Mouse (Mus musculus): Measurements from ENCODE around the gene Gm3250. TPM values are rescaled to one million over a fixed set of nuclear protein-coding genes. Genes with fewer than 3 reads are reported as not detected.

Gm3250 gene
- not detected in 2 replicates for polyA plus RNA-seq (2012; rRNA removed)

GRCm38 (mm10) chr10:77782442-77782841 lies at the start of gene Gm3250:
Gene Gm3250, minus strand, starts transcription at chr10:77782542.

DNA sequence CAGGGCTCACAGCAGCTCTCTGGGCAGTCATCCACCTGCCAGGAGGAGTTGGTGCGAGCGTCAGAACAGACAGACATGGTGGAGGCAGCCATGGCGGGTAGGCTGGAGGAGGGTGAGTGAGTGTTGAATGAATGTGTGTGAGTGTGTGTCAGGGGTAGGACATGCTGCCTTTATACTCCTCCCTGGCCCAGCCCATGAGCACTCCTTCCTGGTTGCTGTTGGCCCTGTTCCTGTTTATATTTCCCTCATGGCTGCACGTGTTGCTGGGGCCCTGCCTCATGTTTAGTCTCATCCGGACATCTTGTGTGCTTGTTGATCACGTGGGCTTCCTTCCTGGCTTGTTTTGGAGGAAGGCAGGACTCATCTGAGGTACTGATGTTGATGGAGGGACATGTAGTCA lies 44.6 kb upstream of the Gm3250 start, which contains the start of gene Krtap10-4:
Gene Krtap10-4 (minus strand): TSS at position 145 of the 400 bp plus-strand sequence.

GRCm38 (mm10) chr10:77814382-77814781 lies 32.0 kb upstream of the Gm3250 start, which contains the start of gene Gm2696:
Gene Gm2696, plus strand, starts transcription at chr10:77814682.

DNA sequence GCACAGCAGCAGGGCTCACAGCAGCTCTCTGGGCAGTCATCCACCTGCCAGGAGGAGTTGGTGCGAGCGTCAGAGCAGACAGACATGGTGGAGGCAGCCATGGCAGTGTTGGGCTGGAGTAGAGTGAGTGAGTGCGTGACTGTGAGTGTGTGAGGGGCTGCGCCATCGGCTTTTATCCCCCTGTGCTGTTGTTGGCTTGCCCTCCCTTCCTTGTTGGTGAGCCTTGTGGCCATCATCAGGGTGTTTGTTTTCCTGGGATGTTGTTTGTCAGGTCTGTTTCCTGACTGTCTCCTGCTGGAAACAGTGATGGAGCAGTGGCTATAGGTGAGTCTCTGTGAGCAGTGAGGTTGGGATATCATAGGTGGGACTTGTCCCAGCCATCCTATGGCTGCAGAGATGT lies 29.4 kb upstream of the Gm3250 start, which contains the start of gene Gm9507:
Gene Gm9507 (minus strand): TSS at position 101 of the 400 bp plus-strand sequence.

GRCm38 (mm10) chr10:77798921-77799508 lies 16.7 kb upstream of the Gm3250 start, which contains the start of gene Gm19668:
Gene Gm19668, minus strand, starts transcription at chr10:77799133.

GRCm38 (mm10) chr10:77794976-77795375 lies 12.6 kb upstream of the Gm3250 start, which contains the start of gene Gm9639:
Gene Gm9639, minus strand, starts transcription at chr10:77795076.

GRCm38 (mm10) chr10:77787876-77788275 lies 5.5 kb upstream of the Gm3250 start, which contains the start of gene Gm7137:
Gene Gm7137, minus strand, starts transcription at chr10:77788200.

GRCm38 (mm10) chr10:77776844-77777243 lies 5.5 kb downstream of the Gm3250 start, which contains the start of gene Gm7138:
Gene Gm7138, minus strand, starts transcription at chr10:77776944.

GRCm38 (mm10) chr10:77771225-77771624 lies 11.1 kb downstream of the Gm3250 start, which contains the start of gene Gm3238:
Gene Gm3238, minus strand, starts transcription at chr10:77771325.

GRCm38 (mm10) chr10:77759582-77759981 lies 22.8 kb downstream of the Gm3250 start, which contains the start of gene Gm3233:
Gene Gm3233, minus strand, starts transcription at chr10:77759682.

DNA sequence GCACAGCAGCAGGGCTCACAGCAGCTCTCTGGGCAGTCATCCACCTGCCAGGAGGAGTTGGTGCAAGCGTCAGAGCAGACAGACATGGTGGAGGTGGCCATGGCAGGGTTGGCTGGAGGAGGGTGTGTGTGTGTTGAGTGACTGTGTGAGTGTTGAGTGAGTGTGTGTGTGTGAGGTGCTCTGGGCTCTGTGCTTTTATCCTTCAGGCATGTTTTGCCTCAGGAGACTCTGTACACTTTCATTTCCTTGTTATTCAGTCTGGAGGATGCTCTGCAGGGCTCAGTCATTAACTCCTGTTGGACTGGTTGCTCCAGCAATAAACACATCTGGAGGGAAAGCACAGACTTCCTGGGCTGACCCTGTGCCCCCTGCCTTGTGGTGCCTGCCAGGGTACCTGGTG lies 31.1 kb downstream of the Gm3250 start, which contains the start of gene Gm9736:
Gene Gm9736 (minus strand): TSS at position 101 of the 400 bp plus-strand sequence.

DNA sequence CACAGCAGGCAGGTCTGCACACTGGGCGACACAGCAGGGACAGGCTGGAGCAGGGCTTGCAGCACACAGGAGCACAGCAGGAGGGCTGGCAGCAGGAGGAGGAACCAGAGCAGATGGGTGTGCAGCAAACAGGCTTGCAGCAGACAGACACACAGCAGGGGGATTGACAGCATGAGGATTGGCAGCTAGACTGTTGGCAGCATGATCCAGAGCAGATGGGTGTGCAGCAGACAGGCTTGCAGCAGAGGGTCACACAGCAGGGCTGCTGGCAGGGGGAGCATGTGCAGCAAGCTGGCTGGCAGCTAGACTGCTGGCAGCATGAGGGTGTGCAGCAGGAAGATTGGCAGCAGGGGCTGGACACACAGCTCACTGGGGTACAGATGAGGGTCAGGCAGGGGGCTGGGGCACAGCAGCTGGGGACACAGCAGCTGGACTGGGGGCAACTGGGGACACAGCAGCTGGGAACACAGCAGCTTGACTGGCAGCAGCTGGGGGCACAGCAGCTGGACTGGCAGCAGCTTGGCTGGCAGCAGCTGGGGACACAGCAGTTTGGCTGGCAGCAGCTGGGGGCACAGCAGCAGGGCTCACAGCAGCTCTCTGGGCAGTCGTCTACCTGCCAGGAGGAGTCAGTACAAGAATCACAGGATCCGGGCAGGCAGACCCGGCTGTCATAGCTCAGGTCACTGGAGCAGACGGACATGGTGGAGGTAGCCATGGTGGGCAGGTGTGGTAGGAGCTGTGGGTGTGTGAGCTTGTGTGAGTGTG lies 40.2 kb downstream of the Gm3250 start, which contains the start of gene Gm18596:
Gene Gm18596 (minus strand): TSS at position 715 of the 765 bp plus-strand sequence.

Other genes starting within 250 kb of the Gm3250 start
- gene Pttg1ip, start 200.8 kb downstream of the Gm3250 start, polyA plus RNA-seq (2012; rRNA removed): 171 and 193 TPM in 2 replicates
- 60.3 and 68.3 TPM in 2 replicates for gene Sumo3, start 176.4 kb downstream of the Gm3250 start, polyA plus RNA-seq (2012; rRNA removed)
- not detected in 2 replicates for gene Gm49325, start 176.3 kb downstream of the Gm3250 start, polyA plus RNA-seq (2012; rRNA removed)
- 21.8 and 23.2 TPM in 2 replicates for gene Ube2g2, start 160.3 kb downstream of the Gm3250 start, polyA plus RNA-seq (2012; rRNA removed)
- 0.29 and 0.96 TPM in 2 replicates for gene Tspear, start 96.0 kb downstream of the Gm3250 start, polyA plus RNA-seq (2012; rRNA removed)
- gene Gm19402, start 91.8 kb downstream of the Gm3250 start, polyA plus RNA-seq (2012; rRNA removed): not detected in 2 replicates
- not detected in 2 replicates for gene Gm9508, start 85.3 kb downstream of the Gm3250 start, polyA plus RNA-seq (2012; rRNA removed)
- gene Gm10272, start 75.9 kb downstream of the Gm3250 start, polyA plus RNA-seq (2012; rRNA removed): not detected in 2 replicates
- gene Gm10024, start 71.1 kb downstream of the Gm3250 start, polyA plus RNA-seq (2012; rRNA removed): not detected in 2 replicates
- gene Gm10142, start 66.7 kb downstream of the Gm3250 start, polyA plus RNA-seq (2012; rRNA removed): 1.8 TPM in 1 of 2 replicates, not detected in the other
- gene Krtap12-1, start 61.9 kb downstream of the Gm3250 start, polyA plus RNA-seq (2012; rRNA removed): 0.25 and 0.38 TPM in 2 replicates
- gene Gm10100, start 56.1 kb downstream of the Gm3250 start, polyA plus RNA-seq (2012; rRNA removed): not detected in 2 replicates
- not detected in 2 replicates for gene Gm18596, start 39.9 kb downstream of the Gm3250 start, polyA plus RNA-seq (2012; rRNA removed)
- not detected in 2 replicates for gene Gm9736, start 31.2 kb downstream of the Gm3250 start, polyA plus RNA-seq (2012; rRNA removed)
- not detected in 2 replicates for gene Gm3233, start 22.9 kb downstream of the Gm3250 start, polyA plus RNA-seq (2012; rRNA removed)
- not detected in 2 replicates for gene Gm3238, start 11.2 kb downstream of the Gm3250 start, polyA plus RNA-seq (2012; rRNA removed)
- not detected in 2 replicates for gene Gm7138, start 5.6 kb downstream of the Gm3250 start, polyA plus RNA-seq (2012; rRNA removed)
- gene Gm7137, start 5.7 kb upstream of the Gm3250 start, polyA plus RNA-seq (2012; rRNA removed): not detected in 2 replicates
- not detected in 2 replicates for gene Gm9639, start 12.5 kb upstream of the Gm3250 start, polyA plus RNA-seq (2012; rRNA removed)
- not detected in 2 replicates for gene Gm19668, start 16.6 kb upstream of the Gm3250 start, polyA plus RNA-seq (2012; rRNA removed)
- not detected in 2 replicates for gene Gm9507, start 29.3 kb upstream of the Gm3250 start, polyA plus RNA-seq (2012; rRNA removed)
- not detected in 2 replicates for gene Gm2696, start 32.1 kb upstream of the Gm3250 start, polyA plus RNA-seq (2012; rRNA removed)
- not detected in 2 replicates for gene Krtap10-4, start 44.6 kb upstream of the Gm3250 start, polyA plus RNA-seq (2012; rRNA removed)
- gene Krtap10-10, start 53.4 kb upstream of the Gm3250 start, polyA plus RNA-seq (2012; rRNA removed): not detected in 2 replicates
- gene Gm36176, start 64.3 kb upstream of the Gm3250 start, polyA plus RNA-seq (2012; rRNA removed): not detected in 2 replicates
- not detected in 2 replicates for gene Gm10318, start 70.3 kb upstream of the Gm3250 start, polyA plus RNA-seq (2012; rRNA removed)
- gene Gm3285, start 79.4 kb upstream of the Gm3250 start, polyA plus RNA-seq (2012; rRNA removed): not detected in 2 replicates
- 4.4 and 4.7 TPM in 2 replicates for gene Lrrc3, start 120.0 kb upstream of the Gm3250 start, polyA plus RNA-seq (2012; rRNA removed)
- 0.29 and 0.33 TPM in 2 replicates for gene Trpm2, start 188.0 kb upstream of the Gm3250 start, polyA plus RNA-seq (2012; rRNA removed)
- gene 1810043G02Rik, start 196.0 kb upstream of the Gm3250 start, polyA plus RNA-seq (2012; rRNA removed): 17.7 and 24.3 TPM in 2 replicates
- gene Pfkl, start 227.5 kb upstream of the Gm3250 start, polyA plus RNA-seq (2012; rRNA removed): 40.4 and 50.6 TPM in 2 replicates